Mouse (Mus musculus) lung, adult 2 months (tissue): ENCODE measurements at regions not wholly inside any gene's neighbourhood (a gene's known extent, or its start where the extent isn't known, plus 50 kb on each side); places are given as distances from the start of the nearest gene placed in this dataset.

Experiments
- CTCF ChIP-seq: fragments of 200-500 bp; IDR thresholded peaks from 2 replicates; pipeline ENCODE4 v1.5.1; 2011; ENCODE audit warnings: mild to moderate bottlenecking, low read length, control low read depth; ENCODE audit not compliant: insufficient read depth
- POLR2A ChIP-seq: fragments of 200-500 bp; IDR thresholded peaks from 2 replicates; pipeline ENCODE4 v1.6.1; 2011; ENCODE audit warnings: low read depth, mild to moderate bottlenecking, control low read depth, low read length, borderline replicate concordance; ENCODE audit errors: extremely low read depth

DNA sequence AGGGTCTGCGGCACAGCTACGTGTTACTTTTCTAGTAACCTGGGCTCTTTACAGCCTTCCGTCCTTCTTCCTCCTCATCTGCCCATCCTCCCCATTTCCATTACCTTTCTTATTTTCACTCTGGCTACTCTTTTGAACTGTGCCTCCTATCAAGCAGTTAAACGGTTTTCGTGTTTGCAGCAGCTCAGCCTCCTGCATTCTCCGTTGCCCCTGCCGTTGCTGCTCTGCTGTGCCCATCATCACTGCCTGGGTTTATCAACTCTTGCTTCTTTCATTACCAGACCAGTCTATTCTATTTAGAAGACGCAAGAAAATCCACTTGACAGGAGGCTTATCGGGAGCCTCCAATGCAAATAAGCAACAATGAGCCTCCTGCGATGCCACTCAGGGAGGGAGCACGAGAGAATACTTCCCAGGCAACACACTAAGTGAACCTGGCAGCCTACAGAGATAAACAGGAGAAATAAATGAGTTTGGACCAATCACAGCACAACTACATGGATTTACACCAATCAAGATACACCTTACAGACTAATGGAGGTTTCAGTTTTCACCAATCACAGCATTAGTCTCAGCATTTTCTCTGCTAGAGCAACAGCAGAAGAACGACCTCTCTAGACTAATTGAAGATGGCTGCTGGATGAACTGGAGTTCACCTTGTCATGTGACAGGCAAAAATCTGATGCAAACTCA is 113.5 kb downstream of the Ibtk start:
- TF ChIP-seq POLR2A (no peak), CTCF (no peak)
